Mouse (Mus musculus) neural tube, embryonic 13.5 days (tissue): ENCODE data around the gene Map4k4. TPM values are rescaled to one million over a fixed set of nuclear protein-coding genes. Genes with fewer than 3 reads are reported as not detected.

Source experiments
- ATAC-seq: fragments of 200-750 bp; cut with Nextera tagmentation; 2 replicates; pipeline ENCODE4 v1.8.0; 2017; ENCODE audit warnings: low read depth, mild to moderate bottlenecking, moderate TSS enrichment, moderate library complexity
- H3K27ac ChIP-seq: fragments of 300-500 bp; sonication (generic); replicated peaks from 2 replicates; pipeline ENCODE4 v1.5.1; 2015; ENCODE audit warnings: moderate library complexity, mild to moderate bottlenecking, inconsistent platforms
- H3K27me3 ChIP-seq: fragments of 300-500 bp; sonication (generic); 2 replicates; pipeline ENCODE4 v1.6.1; 2015; ENCODE audit warnings: mild to moderate bottlenecking, inconsistent platforms
- H3K36me3 ChIP-seq: fragments of 300-500 bp; sonication (generic); 2 replicates; pipeline ENCODE4 v1.6.1; 2015; ENCODE audit warnings: mild to moderate bottlenecking, inconsistent platforms
- H3K4me1 ChIP-seq: fragments of 300-500 bp; sonication (generic); replicated peaks from 2 replicates; pipeline ENCODE4 v1.6.1; 2015; ENCODE audit warnings: inconsistent platforms
- H3K4me2 ChIP-seq: fragments of 300-500 bp; sonication (generic); 2 replicates; pipeline ENCODE4 v1.6.1; 2015; ENCODE audit warnings: inconsistent platforms, mild to moderate bottlenecking, moderate library complexity
- H3K4me3 ChIP-seq: fragments of 300-500 bp; sonication (generic); 2 replicates; pipeline ENCODE4 v1.5.1; 2015; ENCODE audit warnings: mild to moderate bottlenecking, inconsistent platforms
- H3K9ac ChIP-seq: fragments of 300-500 bp; sonication (generic); 2 replicates; pipeline ENCODE4 v1.6.1; 2015; ENCODE audit warnings: moderate library complexity, mild to moderate bottlenecking, inconsistent platforms
- H3K9me3 ChIP-seq: fragments of 300-500 bp; sonication (generic); 2 replicates; pipeline ENCODE4 v1.6.1; 2016; ENCODE audit warnings: inconsistent platforms
- WGBS: fragments of 180-500 bp; shearing (Covaris S2); methylation state at CpG from one replicate; pipeline ENCODE4 v1.1.7; 2015; 5-methylcytosine and 5-hydroxymethylcytosine counted together
- polyA plus RNA-seq: library from polyadenylated mRNA; unstranded; fragments of >200 nt; fragmentation: Nextera tagmentation; extraction: Ambion mirVana; gene quantifications from 2 replicates; pipeline ENCODE4 v1.2.1, GENCODE M21; 2015

Gene Map4k4
- polyA plus RNA-seq, 1 experiment from 2014 or later, result 49.0 TPM

DNA sequence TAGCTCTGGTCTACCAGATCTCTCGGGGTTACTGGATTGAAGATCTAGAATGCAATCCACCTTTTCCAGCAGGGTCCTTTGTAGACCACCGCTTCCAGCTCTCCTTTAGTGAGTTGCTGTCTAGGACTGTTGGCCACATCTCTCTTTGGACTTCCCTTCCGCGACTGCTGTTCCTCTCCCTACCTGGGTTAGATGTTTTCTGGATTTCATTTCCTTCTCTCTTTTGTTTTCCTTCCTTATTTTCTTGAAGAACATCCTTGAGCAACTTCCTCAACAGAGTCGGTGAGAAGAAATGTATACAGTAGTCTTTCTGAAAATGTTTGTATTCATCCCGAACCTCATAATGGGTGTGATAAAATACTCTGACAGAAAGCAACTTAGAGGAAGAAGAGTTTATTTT lies 137.1 kb downstream of the Map4k4 start:
- no peak for ATAC-seq
- Histone ChIP-seq H3K9me3 (no peaks in the 10 kb centered on the region), H3K4me1 (no peaks in the 10 kb centered on the region), H3K9ac (no peak overlapping the region), H3K27me3 (no peaks in the 10 kb centered on the region), H3K36me3 (no peaks in the 10 kb centered on the region), H3K4me3 (no peak overlapping the region), H3K27ac (no peak overlapping the region), H3K4me2 (no peak overlapping the region)
- WGBS, result 89% methylated on average over 6 of the region's 6 CpGs

DNA sequence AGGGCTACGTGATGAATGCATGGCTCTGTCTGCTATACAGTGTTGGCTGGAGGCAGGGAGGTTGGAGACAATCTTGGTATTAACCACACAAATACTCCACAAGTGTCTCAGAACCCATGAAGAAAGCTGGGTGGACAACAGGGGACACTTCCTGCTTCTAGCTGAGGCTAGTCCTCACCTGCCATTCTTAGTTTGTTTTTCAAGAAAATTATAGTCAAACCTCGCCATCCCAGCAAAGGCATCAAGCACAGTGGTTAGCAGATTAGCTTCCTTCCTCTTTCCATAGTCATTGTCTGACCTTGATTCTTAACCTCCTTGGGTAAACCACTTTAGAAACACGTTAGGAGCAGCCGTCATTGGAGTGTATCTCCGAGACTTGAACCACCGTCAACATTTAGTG lies 145.0 kb downstream of the Map4k4 start:
- Histone ChIP-seq H3K4me2 (no peak overlapping the region), H3K27me3 (no peaks in the 10 kb centered on the region), H3K4me1 (no peaks in the 10 kb centered on the region), H3K9ac (no peak overlapping the region), H3K9me3 (no peaks in the 10 kb centered on the region), H3K36me3 (no peaks in the 10 kb centered on the region), H3K4me3 (no peak overlapping the region), H3K27ac (no peak overlapping the region)
- 87% methylated on average over 6 of the region's 6 CpGs for WGBS
- ATAC-seq, result no peak

GRCm38 (mm10) chr1:40046600-40046999 lies 145.9 kb downstream of the Map4k4 start:
- no peak overlapping the region for H3K4me2 ChIP-seq
- H3K36me3 ChIP-seq, result no peaks in the 10 kb centered on the region
- ATAC-seq, result no peak
- H3K27me3 ChIP-seq, result no peaks in the 10 kb centered on the region
- H3K4me3 ChIP-seq, result no peak overlapping the region
- H3K9ac ChIP-seq, result no peak overlapping the region
- no peaks in the 10 kb centered on the region for H3K4me1 ChIP-seq
- no peak overlapping the region for H3K27ac ChIP-seq
- H3K9me3 ChIP-seq, result no peaks in the 10 kb centered on the region
- 86% methylated on average over 5 of the region's 5 CpGs for WGBS

- Histone ChIP-seq H3K9ac (no peak overlapping the region), H3K9me3 (no peaks in the 10 kb centered on the region), H3K4me1 (no peaks in the 10 kb centered on the region), H3K4me2 (no peak overlapping the region), H3K4me3 (no peak overlapping the region), H3K36me3 (no peaks in the 10 kb centered on the region), H3K27ac (no peak overlapping the region), H3K27me3 (no peaks in the 10 kb centered on the region)
- 93% methylated on average over 6 of the region's 6 CpGs for WGBS
- no peak for ATAC-seq
Measured at GRCm38 (mm10) chr1:40051157-40051556, 150.4 kb downstream of the Map4k4 start.

- 67% methylated on average over 8 of the region's 8 CpGs for WGBS
- Histone ChIP-seq H3K9ac (no peak overlapping the region), H3K4me2 (no peak overlapping the region), H3K4me3 (no peak overlapping the region), H3K4me1 (no peaks in the 10 kb centered on the region), H3K9me3 (no peaks in the 10 kb centered on the region), H3K27ac (no peak overlapping the region), H3K36me3 (no peaks in the 10 kb centered on the region), H3K27me3 (no peaks in the 10 kb centered on the region)
- ATAC-seq, result no peak
Measured at GRCm38 (mm10) chr1:40052156-40052555, 151.4 kb downstream of the Map4k4 start.

DNA sequence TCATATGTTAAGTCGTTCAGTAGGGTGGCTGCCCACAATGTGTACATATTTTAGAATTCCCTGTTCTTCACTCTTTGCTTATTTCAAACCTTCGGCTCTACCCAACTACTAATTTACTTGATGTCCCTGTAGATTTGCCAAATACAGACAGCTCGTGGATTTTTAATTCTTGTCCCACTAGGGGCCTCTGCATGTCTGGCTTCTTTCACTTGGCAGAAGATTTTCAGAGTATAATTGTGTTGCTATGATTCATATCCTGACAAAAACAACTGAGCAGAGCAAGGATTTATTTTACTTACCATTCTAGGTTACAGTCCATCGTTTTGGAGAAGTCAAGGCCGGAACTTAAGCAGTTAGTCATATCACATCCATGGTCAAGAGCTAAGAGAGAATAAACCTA lies 152.4 kb downstream of the Map4k4 start:
- Histone ChIP-seq H3K4me3 (no peak overlapping the region), H3K4me1 (no peaks in the 10 kb centered on the region), H3K27ac (no peak overlapping the region), H3K9ac (no peak overlapping the region), H3K9me3 (no peaks in the 10 kb centered on the region), H3K4me2 (no peak overlapping the region), H3K27me3 (no peaks in the 10 kb centered on the region), H3K36me3 (no peaks in the 10 kb centered on the region)
- ATAC-seq, result no peak
- WGBS, result 88% methylated on average over 5 of the region's 5 CpGs

- H3K4me3 ChIP-seq, result no peak overlapping the region
- no peaks in the 10 kb centered on the region for H3K36me3 ChIP-seq
- no peaks in the 10 kb centered on the region for H3K9me3 ChIP-seq
- WGBS, result 85% methylated on average over 7 of the region's 7 CpGs
- no peaks in the 10 kb centered on the region for H3K27me3 ChIP-seq
- H3K4me2 ChIP-seq, result no peak overlapping the region
- no peak overlapping the region for H3K27ac ChIP-seq
- H3K9ac ChIP-seq, result no peak overlapping the region
- ATAC-seq, result no peak
- H3K4me1 ChIP-seq, result no peaks in the 10 kb centered on the region
Measured at GRCm38 (mm10) chr1:40055051-40055450, 154.3 kb downstream of the Map4k4 start.

DNA sequence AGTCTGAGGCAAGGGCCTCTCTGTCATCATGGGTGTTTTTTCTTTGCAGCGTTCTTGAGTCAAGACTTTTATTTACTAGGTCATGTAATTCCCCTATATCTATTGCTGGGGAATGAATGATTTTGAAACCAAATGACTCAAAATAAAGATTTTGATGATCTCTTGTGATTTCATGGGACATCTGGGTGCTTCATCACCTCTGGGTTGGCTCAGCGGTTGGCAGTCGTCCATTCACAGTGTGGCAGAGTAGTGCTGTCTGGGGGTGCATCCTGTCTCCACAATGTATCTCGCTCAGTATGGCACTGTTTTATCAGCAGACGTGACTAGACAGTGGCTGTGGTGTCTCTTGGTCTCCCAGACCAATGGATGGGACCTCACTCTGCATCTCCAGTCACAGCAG lies 155.2 kb downstream of the Map4k4 start:
- Histone ChIP-seq H3K4me3 (no peak overlapping the region), H3K36me3 (no peaks in the 10 kb centered on the region), H3K9ac (no peak overlapping the region), H3K27me3 (no peaks in the 10 kb centered on the region), H3K4me2 (no peak overlapping the region), H3K4me1 (no peaks in the 10 kb centered on the region), H3K9me3 (no peaks in the 10 kb centered on the region), H3K27ac (no peak overlapping the region)
- WGBS, result 91% methylated on average over 5 of the region's 5 CpGs
- no peak for ATAC-seq

- Histone ChIP-seq H3K9me3 (no peaks in the 10 kb centered on the region), H3K36me3 (no peaks in the 10 kb centered on the region), H3K4me3 (no peak overlapping the region), H3K27ac (no peak overlapping the region), H3K27me3 (no peaks in the 10 kb centered on the region), H3K4me1 (0 out of 2 replicates have a peak, but pooled peaks cover 8% of the 10 kb centered on the region), H3K4me2 (no peak overlapping the region), H3K9ac (no peak overlapping the region)
- no peak for ATAC-seq
- 73% methylated on average over 5 of the region's 5 CpGs for WGBS
Measured at GRCm38 (mm10) chr1:40057351-40057750, 156.6 kb downstream of the Map4k4 start.

DNA sequence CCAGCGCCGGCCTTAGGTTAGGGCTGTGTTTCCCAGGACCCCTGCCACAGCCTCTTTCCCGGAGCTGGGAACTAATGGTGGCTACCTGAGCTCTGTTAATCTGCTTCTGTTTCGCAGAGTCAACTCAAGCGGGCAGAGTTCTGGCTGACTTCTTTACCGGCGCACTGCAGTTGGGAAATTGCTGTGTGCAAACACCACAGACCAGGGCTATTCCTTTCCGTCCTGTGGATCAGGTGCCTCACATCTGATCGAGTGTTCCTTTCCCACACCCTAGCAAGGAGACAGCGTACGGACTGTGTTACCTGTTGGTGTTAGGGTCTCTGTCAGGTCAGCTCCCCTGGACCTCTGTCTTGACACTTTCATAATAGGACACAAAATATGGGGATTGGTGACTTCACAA lies 157.3 kb downstream of the Map4k4 start:
- no peak for ATAC-seq

GRCm38 (mm10) chr1:40059122-40059774 lies 158.5 kb downstream of the Map4k4 start:
- Histone ChIP-seq H3K9ac (no peak overlapping the region), H3K4me3 (no peak overlapping the region), H3K27me3 (no peaks in the 10 kb centered on the region), H3K36me3 (no peaks in the 10 kb centered on the region), H3K27ac (no peak overlapping the region), H3K4me2 (no peak overlapping the region), H3K4me1 (peaks cover 17% of the 10 kb centered on the region; the same call in 1 of the 2 replicates), H3K9me3 (no peaks in the 10 kb centered on the region)
- ATAC-seq, result no peak
- WGBS, result 77% methylated on average over 4 of the region's 4 CpGs

More for the DNA sequence above, 157.3 kb downstream of the Map4k4 start:
- Histone ChIP-seq H3K36me3 (no peaks in the 10 kb centered on the region), H3K9ac (no peak overlapping the region), H3K27me3 (no peaks in the 10 kb centered on the region), H3K4me2 (no peak overlapping the region), H3K4me3 (no peak overlapping the region), H3K27ac (no peak overlapping the region), H3K4me1 (peaks cover 13% of the 10 kb centered on the region; the same call in 1 of the 2 replicates), H3K9me3 (no peaks in the 10 kb centered on the region)
- 63% methylated on average over 11 of the region's 11 CpGs for WGBS

- Histone ChIP-seq H3K27me3 (no peaks in the 10 kb centered on the region), H3K9me3 (no peaks in the 10 kb centered on the region), H3K9ac (no peak overlapping the region), H3K27ac (no peak overlapping the region), H3K4me2 (no peak overlapping the region), H3K4me1 (peaks cover 17% of the 10 kb centered on the region; the same call in 1 of the 2 replicates), H3K4me3 (no peak overlapping the region), H3K36me3 (no peaks in the 10 kb centered on the region)
- ATAC-seq, result no peak
- 74% methylated on average over 9 of the region's 9 CpGs for WGBS
Measured at GRCm38 (mm10) chr1:40061359-40061758, 160.6 kb downstream of the Map4k4 start.

DNA sequence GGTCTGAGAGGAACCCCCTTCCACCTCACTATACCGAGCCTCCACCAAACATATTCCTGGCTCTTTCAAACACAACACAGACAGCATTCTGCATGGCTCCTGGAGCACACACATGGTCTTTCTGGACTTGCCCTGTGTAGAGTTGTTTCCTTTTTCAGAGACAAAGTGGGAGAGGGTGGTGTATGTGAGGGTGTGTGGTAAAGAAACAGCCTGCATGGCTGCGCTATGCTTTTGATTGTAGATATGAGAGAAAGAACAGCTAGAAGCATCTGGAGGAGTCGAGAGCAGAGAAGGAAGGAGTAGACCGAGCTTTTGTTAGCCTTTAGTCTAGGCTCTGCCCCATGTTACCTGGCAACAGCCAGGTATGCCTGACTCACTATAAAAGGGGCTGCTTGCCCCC lies 162.7 kb downstream of the Map4k4 start:
- Histone ChIP-seq H3K27ac (no peak overlapping the region), H3K9me3 (no peaks in the 10 kb centered on the region), H3K9ac (no peak overlapping the region), H3K27me3 (no peaks in the 10 kb centered on the region), H3K4me1 (peaks cover 17% of the 10 kb centered on the region; the same call in 1 of the 2 replicates), H3K4me2 (no peak overlapping the region), H3K36me3 (no peaks in the 10 kb centered on the region), H3K4me3 (no peak overlapping the region)
- 70% methylated on average over 4 of the region's 4 CpGs for WGBS
- ATAC-seq, result no peak
